Mouse (Mus musculus): ENCODE measurements at regions not wholly inside any gene's neighbourhood (a gene's known extent, or its start where the extent isn't known, plus 50 kb on each side); places are given as distances from the start of the nearest gene placed in this dataset.

DNA sequence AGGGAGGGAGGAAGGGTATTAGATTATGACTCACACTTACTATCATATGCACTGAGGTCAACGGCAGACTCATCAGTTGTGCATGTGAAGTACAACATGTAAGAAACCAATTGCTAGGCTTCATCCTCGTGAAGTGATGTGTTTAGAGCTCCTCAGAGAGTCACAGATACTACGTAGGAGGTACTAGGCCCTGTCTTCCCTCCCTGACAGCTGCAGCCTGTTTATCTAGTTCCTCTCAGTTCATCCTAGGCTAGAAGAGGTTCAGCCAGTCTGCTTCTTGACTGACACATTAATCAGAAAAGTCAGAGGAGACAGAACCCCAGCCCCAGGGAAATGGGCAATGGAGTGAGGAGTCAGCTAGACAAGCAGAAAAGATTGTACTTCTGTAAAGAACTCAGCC lies 180.1 kb upstream of the Eya4 start:
- no peaks in the 10 kb centered on the region for H3K79me2 ChIP-seq (ENCODE audit: control insufficient read depth, insufficient read depth)
- H3K27me3 ChIP-seq (ENCODE audit: control insufficient read depth, insufficient read depth, insufficient read length) = no peaks in the 10 kb centered on the region
- H3K79me3 ChIP-seq (ENCODE audit: low read depth) = no peaks in the 10 kb centered on the region
- H3ac ChIP-seq (ENCODE audit: control insufficient read depth, insufficient read length, low read depth) = no peak overlapping the region
- TF ChIP-seq CEBPB (IDR thresholded peaks at IDR 0.05; ENCODE audit: low read depth) (no peak), CTCF (IDR thresholded peaks at IDR 0.05; ENCODE audit: control insufficient read depth, insufficient read depth, insufficient read length) (no peak), MYOG (IDR thresholded peaks at IDR 0.05; ENCODE audit: control insufficient read depth, extremely low read depth, insufficient read length) (no peak), MAX (IDR thresholded peaks at IDR 0.05) (no peak), MYOD1 (IDR thresholded peaks at IDR 0.05; ENCODE audit: control insufficient read depth, insufficient read length, low read depth) (peak; percentile 84), USF1 (IDR thresholded peaks at IDR 0.05; ENCODE audit: low read depth) (no peak)
- no peak overlapping the region for H3K4me3 ChIP-seq (ENCODE audit: insufficient read depth, poor library complexity, severe bottlenecking)
- no peaks in the 10 kb centered on the region for H3K36me3 ChIP-seq (ENCODE audit: control insufficient read depth, insufficient read depth)

DNA sequence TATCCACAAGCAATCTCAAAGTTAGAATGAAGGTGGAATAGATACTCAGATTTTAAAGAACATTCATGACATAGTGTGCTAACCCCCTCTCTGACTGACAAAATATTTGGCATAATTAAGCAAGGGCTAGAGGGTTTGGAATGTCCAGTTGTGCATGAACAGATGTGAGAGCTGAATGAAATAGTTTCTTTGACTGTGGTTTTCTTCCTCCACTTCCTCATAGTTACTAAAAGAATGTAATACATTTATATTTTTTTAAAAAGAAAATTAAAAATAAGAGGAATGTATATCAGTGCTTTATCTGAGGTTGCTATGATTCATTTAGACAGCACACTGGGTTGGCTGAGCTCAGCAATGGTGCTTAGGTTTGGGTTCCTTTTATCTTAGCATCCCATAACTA lies 176.2 kb upstream of the Eya4 start:
- no peak for TF ChIP-seq FOSL1 (IDR thresholded peaks at IDR 0.05; ENCODE audit: insufficient read depth, low read length, poor library complexity, severe bottlenecking)
- peak; percentile 45 for TF ChIP-seq MYOD1 (IDR thresholded peaks at IDR 0.05; ENCODE audit: control insufficient read depth, insufficient read length, low read depth)
- no peak for TF ChIP-seq CTCF (IDR thresholded peaks at IDR 0.05; ENCODE audit: control insufficient read depth, insufficient read depth, insufficient read length)
- TF ChIP-seq CEBPB (IDR thresholded peaks at IDR 0.05; ENCODE audit: low read depth) = peak; percentile 18
- H3ac ChIP-seq (ENCODE audit: control insufficient read depth, insufficient read length, low read depth) = no peak overlapping the region

DNA sequence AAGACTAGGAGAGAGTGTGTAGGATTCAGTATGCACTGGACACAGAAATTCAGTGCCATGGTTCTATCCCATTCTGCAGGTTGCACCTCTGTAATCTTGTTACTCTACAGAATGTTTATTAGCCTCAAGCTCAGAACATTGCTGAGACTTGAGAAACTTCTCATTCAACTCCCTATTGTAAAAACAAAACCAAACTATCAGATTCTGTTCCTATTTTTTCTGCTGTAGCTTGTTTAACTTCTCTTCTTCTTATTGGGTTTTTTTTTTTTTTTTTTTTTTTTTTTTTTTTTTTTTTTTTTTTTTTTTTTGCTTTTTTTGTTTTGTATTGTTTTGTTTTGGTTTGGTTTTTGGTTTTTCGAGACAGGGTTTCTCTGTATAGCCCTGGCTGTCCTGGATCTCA lies 172.1 kb upstream of the Eya4 start:
- no peaks in the 10 kb centered on the region for H3K36me3 ChIP-seq (ENCODE audit: control insufficient read depth, insufficient read depth)
- no peaks in the 10 kb centered on the region for H3K27me3 ChIP-seq (ENCODE audit: control insufficient read depth, insufficient read depth, insufficient read length)
- TF ChIP-seq FOSL1 (IDR thresholded peaks at IDR 0.05; ENCODE audit: insufficient read depth, low read length, poor library complexity, severe bottlenecking) (no peak), USF1 (IDR thresholded peaks at IDR 0.05; ENCODE audit: low read depth) (no peak), MYOG (IDR thresholded peaks at IDR 0.05; ENCODE audit: control insufficient read depth, extremely low read depth, insufficient read length) (no peak), CEBPB (IDR thresholded peaks at IDR 0.05; ENCODE audit: low read depth) (no peak), MYOD1 (IDR thresholded peaks at IDR 0.05; ENCODE audit: control insufficient read depth, insufficient read length, low read depth) (no peak), MAX (IDR thresholded peaks at IDR 0.05) (no peak), CTCF (IDR thresholded peaks at IDR 0.05; ENCODE audit: control insufficient read depth, insufficient read depth, insufficient read length) (no peak)
- H3K4me3 ChIP-seq (ENCODE audit: insufficient read depth, poor library complexity, severe bottlenecking) = no peak overlapping the region
- H3ac ChIP-seq (ENCODE audit: control insufficient read depth, insufficient read length, low read depth) = no peak overlapping the region
- no peaks in the 10 kb centered on the region for H3K79me3 ChIP-seq (ENCODE audit: low read depth)
- H3K79me2 ChIP-seq (ENCODE audit: control insufficient read depth, insufficient read depth) = no peaks in the 10 kb centered on the region

More for the DNA sequence above, 176.2 kb upstream of the Eya4 start:
- H3K36me3 ChIP-seq (ENCODE audit: control insufficient read depth, insufficient read depth) = no peaks in the 10 kb centered on the region
- no peaks in the 10 kb centered on the region for H3K79me3 ChIP-seq (ENCODE audit: low read depth)
- no peaks in the 10 kb centered on the region for H3K27me3 ChIP-seq (ENCODE audit: control insufficient read depth, insufficient read depth, insufficient read length)
- H3K4me3 ChIP-seq (ENCODE audit: insufficient read depth, poor library complexity, severe bottlenecking) = no peak overlapping the region
- H3K79me2 ChIP-seq (ENCODE audit: control insufficient read depth, insufficient read depth) = no peaks in the 10 kb centered on the region

DNA sequence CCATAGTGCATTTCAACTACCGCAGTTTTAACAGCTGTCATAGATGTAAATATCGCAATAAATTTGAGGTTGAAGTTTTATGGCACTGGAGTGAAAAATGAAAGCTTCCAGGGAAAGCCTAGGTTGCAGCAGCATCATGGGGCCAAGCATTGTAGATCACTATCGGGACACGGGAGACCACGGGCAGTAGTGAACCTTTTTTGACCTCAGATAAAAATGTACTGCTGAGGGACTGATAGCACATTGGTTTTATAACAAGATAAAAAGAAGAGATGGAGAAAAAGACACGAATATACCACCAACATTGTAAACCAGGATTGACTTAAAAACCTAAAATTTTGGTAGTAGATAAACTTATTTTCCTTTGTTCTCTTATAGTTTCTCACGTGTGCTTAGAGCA lies 143.1 kb upstream of the Eya4 start:
- Histone ChIP-seq H3ac (ENCODE audit: control insufficient read depth, insufficient read length, low read depth) (no peak overlapping the region), H3K4me3 (ENCODE audit: insufficient read depth, poor library complexity, severe bottlenecking) (no peak overlapping the region), H3K79me3 (ENCODE audit: low read depth) (no peaks in the 10 kb centered on the region), H3K36me3 (ENCODE audit: control insufficient read depth, insufficient read depth) (no peaks in the 10 kb centered on the region), H3K79me2 (ENCODE audit: control insufficient read depth, insufficient read depth) (no peaks in the 10 kb centered on the region), H3K27me3 (ENCODE audit: control insufficient read depth, insufficient read depth, insufficient read length) (no peaks in the 10 kb centered on the region)
- TF ChIP-seq MYOD1 (IDR thresholded peaks at IDR 0.05; ENCODE audit: control insufficient read depth, insufficient read length, low read depth) (peak; percentile 23), MAX (IDR thresholded peaks at IDR 0.05) (no peak)

DNA sequence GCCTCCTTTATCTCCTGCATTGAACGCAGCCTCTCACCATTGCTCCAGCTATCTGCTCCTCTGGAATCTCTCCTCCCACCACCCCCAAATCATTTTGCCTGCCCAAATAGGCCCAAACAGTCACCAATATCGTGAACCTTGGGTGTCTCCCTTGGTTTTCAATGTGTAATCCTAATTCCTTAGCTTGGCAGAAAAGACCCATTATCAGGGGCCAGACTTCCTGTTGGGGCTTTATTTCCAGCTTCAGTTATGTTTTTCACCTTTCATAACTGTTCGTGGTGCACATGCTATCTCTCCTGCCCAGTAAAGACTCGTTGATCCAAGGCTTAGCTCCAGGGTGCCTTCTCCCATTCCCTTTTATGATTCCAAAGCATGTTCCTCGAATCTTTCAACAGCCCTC lies 142.4 kb upstream of the Eya4 start:
- H3K79me3 ChIP-seq (ENCODE audit: low read depth) = no peaks in the 10 kb centered on the region
- no peaks in the 10 kb centered on the region for H3K36me3 ChIP-seq (ENCODE audit: control insufficient read depth, insufficient read depth)
- H3K27me3 ChIP-seq (ENCODE audit: control insufficient read depth, insufficient read depth, insufficient read length) = no peaks in the 10 kb centered on the region
- no peaks in the 10 kb centered on the region for H3K79me2 ChIP-seq (ENCODE audit: control insufficient read depth, insufficient read depth)
- TF ChIP-seq FOSL1 (IDR thresholded peaks at IDR 0.05; ENCODE audit: insufficient read depth, low read length, poor library complexity, severe bottlenecking) (no peak), USF1 (IDR thresholded peaks at IDR 0.05; ENCODE audit: low read depth) (no peak), MYOG (IDR thresholded peaks at IDR 0.05; ENCODE audit: control insufficient read depth, extremely low read depth, insufficient read length) (no peak), CEBPB (IDR thresholded peaks at IDR 0.05; ENCODE audit: low read depth) (no peak), CTCF (IDR thresholded peaks at IDR 0.05; ENCODE audit: control insufficient read depth, insufficient read depth, insufficient read length) (no peak), MAX (IDR thresholded peaks at IDR 0.05) (no peak)
- H3ac ChIP-seq (ENCODE audit: control insufficient read depth, insufficient read length, low read depth) = no peak overlapping the region
- no peak overlapping the region for H3K4me3 ChIP-seq (ENCODE audit: insufficient read depth, poor library complexity, severe bottlenecking)

DNA sequence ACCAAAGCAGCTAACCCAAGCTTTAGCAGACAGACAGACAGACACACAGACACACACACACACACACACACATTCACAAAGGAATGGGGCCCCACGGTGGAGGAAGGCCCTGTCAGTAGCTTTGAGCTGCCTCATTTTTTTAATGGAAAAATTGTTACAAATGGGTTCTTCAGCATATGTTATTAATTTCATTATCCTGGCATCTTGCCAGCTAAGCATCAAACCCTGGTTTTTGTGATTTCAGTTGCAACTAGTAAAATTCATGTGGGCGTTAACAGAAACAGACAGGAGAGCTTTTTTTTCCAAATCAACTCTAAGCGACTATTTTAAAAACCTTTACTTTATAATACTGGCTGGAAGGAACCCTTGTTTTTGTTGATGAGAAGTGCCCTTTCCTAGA lies 138.4 kb upstream of the Eya4 start:
- Histone ChIP-seq H3K27me3 (ENCODE audit: control insufficient read depth, insufficient read depth, insufficient read length) (no peaks in the 10 kb centered on the region), H3K4me3 (ENCODE audit: insufficient read depth, poor library complexity, severe bottlenecking) (no peak overlapping the region), H3K79me3 (ENCODE audit: low read depth) (no peaks in the 10 kb centered on the region), H3ac (ENCODE audit: control insufficient read depth, insufficient read length, low read depth) (no peak overlapping the region), H3K36me3 (ENCODE audit: control insufficient read depth, insufficient read depth) (no peaks in the 10 kb centered on the region), H3K79me2 (ENCODE audit: control insufficient read depth, insufficient read depth) (no peaks in the 10 kb centered on the region)
- no peak for TF ChIP-seq FOSL1 (IDR thresholded peaks at IDR 0.05; ENCODE audit: insufficient read depth, low read length, poor library complexity, severe bottlenecking)
- no peak for TF ChIP-seq MYOG (IDR thresholded peaks at IDR 0.05; ENCODE audit: control insufficient read depth, extremely low read depth, insufficient read length)
- TF ChIP-seq MYOD1 (IDR thresholded peaks at IDR 0.05; ENCODE audit: control insufficient read depth, insufficient read length, low read depth) = no peak
- no peak for TF ChIP-seq CTCF (IDR thresholded peaks at IDR 0.05; ENCODE audit: control insufficient read depth, insufficient read depth, insufficient read length)
- no peak for TF ChIP-seq MAX (IDR thresholded peaks at IDR 0.05)
- TF ChIP-seq USF1 (IDR thresholded peaks at IDR 0.05; ENCODE audit: low read depth) = no peak
- TF ChIP-seq CEBPB (IDR thresholded peaks at IDR 0.05; ENCODE audit: low read depth) = no peak

Data from C2C12 (cell line).